Mouse (Mus musculus): ENCODE results near the gene Rabgap1l.
A peak's percentile ranks its signal among the peaks of the same experiment; 100 is the strongest.

The Rabgap1l gene

GRCm38 (mm10) chr1:160312658-160313057 is 480.4 kb downstream of the Rabgap1l start:
- no peak for DNase-seq (ENCODE audit: low read depth)

- DNase-seq (ENCODE audit: low read depth): no peak
Observed at GRCm38 (mm10) chr1:160311861-160312260, 481.1 kb downstream of the Rabgap1l start.

DNA sequence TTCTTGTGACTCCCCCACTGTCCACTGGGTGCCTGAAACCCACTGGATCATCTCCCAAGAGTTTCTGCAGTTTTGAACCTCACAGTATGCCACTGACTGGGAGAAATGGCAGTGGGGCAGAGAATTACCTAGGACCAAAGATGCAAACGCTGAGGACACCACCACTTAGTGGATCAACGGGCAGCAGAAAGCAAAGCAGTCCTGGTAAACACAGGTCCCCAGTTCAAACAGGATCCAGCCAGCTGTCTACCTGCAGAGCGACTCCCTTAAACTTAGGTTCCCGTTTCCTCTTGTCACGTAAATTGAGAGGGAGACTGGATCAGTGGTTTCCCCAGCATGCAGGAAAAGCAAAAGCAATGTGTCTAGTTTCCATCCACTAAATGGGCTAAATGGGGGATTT is 483.1 kb downstream of the Rabgap1l start:
- no peak for DNase-seq (ENCODE audit: low read depth)

DNA sequence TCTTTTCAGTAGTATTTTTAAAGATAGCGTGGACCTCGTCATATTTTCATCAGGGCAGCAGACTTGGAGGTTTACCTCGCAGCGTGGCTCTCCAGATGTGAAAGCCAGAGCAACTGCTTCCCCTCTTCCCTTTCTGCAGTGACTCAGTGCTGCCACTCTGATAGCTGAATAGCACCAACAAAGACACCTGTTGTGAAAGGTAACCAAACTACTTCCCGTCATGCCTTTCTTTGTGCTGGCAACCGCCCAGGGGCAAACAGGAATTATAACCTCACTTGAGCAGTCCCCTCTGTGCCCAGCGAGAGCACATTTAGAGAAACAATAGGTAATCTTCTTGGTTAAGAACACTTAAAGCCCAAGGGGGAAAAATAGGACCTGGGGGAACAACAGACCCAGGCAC is 484.0 kb downstream of the Rabgap1l start:
- DNase-seq (ENCODE audit: low read depth): no peak

DNA sequence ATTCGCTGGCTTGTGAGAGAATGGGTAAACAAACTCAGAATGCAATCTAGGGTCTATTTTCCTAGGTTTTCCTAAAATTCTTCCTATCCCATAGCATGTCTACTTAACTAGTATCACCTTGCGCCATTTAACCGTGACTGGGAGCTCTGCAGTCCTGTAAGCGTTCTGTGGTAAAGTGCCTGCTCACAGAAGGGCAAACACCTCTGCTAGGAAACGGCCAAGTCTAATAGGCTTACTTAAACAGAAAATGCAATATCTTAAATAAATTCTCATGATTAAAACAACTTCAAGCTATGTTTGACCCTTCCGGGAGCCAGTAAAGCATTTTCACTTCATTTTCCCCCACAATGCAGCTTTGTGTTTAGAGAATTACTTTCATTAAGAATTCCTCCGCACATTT is 484.5 kb downstream of the Rabgap1l start:
- DNase-seq (ENCODE audit: low read depth): no peak

DNA sequence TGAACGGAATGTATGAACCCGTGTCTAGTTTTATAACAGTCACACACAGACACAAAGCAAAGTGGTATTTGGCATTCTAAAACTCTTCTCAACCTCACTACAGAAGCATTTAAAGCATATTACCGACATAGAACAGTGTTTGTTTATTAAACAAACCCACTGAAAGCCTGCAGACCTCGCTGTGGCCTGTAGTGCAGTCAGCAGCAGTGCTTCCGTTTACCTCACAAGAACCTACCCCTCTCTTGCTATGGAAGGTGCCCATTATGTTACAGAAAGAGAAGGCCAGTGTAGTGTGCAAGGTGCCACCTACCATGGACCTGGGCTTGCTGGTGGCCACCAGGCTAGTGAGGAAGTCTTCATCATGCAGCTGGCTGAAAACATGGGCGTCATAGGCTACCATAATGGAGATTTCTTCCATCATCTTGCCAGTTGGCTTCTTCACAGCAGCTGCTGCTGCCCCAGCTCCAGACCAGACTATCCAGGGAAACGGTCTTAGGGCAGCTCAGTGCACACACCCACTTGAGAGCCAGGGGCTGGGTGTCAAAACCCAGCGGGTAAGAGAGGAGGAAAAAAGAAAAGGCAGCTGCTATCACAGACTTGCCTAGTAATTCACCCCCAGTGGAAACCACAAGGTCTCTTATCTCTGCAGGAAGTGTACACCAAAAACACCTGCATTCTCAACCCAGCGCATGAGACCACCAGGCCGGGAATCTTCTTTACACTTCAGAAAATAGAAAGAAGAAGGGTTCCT is 486.0 kb downstream of the Rabgap1l start:
- peak; percentile 75 for DNase-seq (ENCODE audit: low read depth)

- no peak for DNase-seq (ENCODE audit: low read depth)
Observed at GRCm38 (mm10) chr1:160306336-160306735, 486.7 kb downstream of the Rabgap1l start.

DNA sequence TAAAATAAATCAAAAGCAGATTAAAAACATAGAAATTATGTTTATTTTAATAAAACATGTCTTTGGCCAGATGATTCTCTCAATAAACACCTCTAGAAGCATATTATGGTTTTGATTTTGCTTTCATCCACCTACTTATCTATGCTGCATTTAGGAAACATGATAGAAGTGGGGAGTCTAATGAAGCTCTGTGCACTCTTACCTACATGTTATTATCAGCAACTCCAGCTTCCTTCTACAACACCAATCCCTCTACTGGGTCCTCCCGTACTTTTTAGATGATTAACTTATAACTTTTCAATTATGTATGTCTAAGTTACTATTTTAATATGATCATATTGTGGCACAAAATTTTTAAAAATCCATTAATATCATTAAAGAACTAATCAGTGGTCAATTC is 487.2 kb downstream of the Rabgap1l start:
- no peak for DNase-seq (ENCODE audit: low read depth)

DNA sequence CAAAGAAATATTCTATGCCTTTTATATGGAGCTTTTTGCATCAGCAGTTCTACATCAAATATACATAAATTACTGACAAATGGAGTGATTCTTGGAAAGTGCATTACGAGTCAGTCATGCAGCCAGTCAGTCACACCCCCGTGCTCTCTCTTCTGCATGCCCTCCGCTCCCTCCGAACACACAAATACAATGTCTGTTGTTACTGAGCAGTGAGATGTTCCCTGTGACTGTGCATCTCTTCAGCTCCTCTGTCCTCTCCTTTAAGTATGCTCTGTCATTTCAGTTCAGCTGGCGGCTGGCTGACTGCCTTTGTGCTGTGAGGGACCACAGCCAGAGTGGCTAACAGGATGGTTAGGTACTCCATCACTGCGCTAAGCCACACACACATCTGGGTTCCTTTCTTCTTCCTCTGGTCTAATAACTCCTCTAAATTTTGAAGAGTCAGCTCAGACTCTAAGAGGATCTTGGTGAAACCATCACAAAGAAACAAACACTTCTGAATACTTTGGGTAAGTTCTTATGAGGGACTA is 488.0 kb downstream of the Rabgap1l start:
- no peak for DNase-seq (ENCODE audit: low read depth)

- DNase-seq (ENCODE audit: low read depth): no peak
Observed at GRCm38 (mm10) chr1:160302268-160302667, 490.7 kb downstream of the Rabgap1l start.

DNA sequence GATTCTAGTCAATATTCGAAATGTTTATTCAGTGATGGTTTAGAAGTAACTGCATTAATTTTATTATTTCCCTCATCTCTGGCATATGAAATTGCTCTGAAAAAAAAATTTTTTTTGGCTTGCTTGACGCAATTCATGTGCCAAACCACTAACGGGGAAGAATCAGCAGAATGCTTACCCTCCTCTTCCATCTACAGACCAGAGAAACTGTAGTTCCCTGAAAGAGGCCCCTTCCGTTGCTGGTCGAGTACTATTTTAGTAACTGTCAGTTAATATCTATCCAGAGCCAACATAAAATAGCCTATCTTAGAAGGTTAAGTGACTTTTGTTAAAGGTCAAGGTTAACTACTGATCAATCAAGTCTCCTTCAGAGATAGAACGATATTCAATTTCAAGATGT is 491.9 kb downstream of the Rabgap1l start:
- peak; percentile 77 for DNase-seq (ENCODE audit: low read depth)

DNA sequence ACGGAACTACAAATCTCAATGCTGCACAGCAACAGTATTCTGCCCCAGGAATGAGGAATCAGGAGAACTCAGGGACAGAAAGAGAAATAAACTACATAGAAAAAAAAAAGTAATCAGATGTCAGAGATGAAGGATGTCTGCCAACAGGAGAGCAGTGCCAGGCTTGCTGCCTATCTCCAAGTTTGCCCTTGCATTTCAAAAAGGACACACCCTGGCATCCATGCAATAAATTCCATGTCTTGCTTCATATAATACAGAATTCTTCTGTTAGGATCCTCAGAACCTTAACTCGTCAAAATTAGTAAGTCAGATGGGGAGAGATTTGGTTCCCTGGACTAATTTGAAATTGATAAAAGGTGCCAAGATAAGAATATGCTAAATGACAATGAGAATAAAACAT is 492.3 kb downstream of the Rabgap1l start:
- no peak for DNase-seq (ENCODE audit: low read depth)

GRCm38 (mm10) chr1:160299979-160300378 is 493.0 kb downstream of the Rabgap1l start:
- no peak for DNase-seq (ENCODE audit: low read depth)

DNA sequence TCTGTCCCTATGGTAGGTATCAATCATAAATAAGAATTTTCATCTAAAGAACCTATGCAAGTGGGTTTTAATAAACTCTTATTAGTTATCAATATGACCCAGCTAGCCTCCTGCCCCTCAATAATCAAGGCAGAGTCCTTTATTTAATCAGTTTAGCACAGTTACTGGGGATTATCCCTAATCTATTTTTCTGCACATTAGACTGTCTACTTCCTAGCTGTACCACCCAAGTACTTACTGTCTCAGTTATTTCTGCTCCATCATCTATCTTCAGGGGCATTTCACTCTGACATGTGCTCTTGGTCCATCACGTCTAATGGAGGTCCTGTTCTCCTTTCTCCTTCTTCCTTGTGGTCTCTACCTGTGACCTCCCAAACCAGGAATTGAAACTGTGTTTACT is 494.1 kb downstream of the Rabgap1l start:
- DNase-seq (ENCODE audit: low read depth): no peak

- peak; percentile 59 for DNase-seq (ENCODE audit: low read depth)
Observed at GRCm38 (mm10) chr1:160297701-160298100, 495.3 kb downstream of the Rabgap1l start.

DNA sequence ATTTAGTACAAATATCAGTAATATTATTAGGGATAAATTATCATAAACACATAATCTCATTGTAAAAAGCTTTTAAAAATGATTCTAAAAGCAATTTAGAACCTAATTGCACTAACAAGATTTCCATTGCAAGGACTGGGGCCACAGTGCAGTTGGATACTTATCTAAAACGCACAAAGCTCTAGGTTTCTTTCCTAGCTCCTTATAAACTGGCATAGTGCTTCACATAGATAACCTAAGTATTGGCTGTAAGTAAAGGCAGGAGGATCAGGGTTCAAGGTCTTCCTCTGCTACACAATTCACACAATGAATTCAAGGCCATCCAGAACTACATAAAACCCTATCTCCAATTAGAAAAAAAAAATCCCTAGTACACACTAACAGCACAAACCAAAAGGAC is 497.7 kb downstream of the Rabgap1l start:
- no peak for DNase-seq (ENCODE audit: low read depth)

DNA sequence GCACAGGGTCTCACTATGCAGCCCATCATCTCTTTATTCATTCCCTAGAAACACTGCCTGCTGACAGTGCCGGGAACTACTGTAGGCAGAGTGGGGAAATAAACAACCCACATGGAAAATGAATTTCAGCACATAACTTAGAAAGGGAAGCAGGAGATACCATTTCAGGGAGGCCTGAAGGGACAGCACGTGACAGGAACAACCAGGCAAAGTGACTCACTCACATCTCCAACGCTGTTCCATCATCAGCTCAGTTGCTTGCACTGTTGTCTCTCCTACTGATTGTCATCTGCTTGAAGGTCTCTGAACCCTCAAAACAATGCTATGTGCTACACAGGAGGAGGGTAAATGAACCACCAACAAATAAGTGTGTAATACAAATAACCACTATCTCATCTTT is 499.5 kb downstream of the Rabgap1l start:
- peak; percentile 72 for DNase-seq (ENCODE audit: low read depth)

DNA sequence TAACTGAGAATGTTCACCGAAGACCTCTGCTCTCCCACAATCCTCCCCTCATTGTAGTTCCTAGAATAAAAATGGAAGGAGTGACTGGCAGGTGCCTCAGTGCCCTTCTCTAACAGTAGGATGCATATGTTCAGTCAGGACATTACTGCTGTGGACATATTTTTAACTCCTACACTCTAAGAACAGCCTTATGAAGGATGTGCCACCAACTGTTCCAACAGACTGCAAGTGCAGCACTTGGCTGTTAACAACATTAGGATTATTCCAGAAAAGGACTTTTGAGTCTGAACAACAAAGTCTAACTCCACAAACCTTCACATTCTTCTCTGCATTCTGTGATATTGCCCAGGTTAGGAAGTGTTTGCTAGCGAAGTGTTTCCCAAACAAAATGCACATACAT is 501.0 kb downstream of the Rabgap1l start:
- DNase-seq (ENCODE audit: low read depth): no peak

GRCm38 (mm10) chr1:160290242-160290641 is 502.8 kb downstream of the Rabgap1l start:
- DNase-seq (ENCODE audit: low read depth): no peak

DNA sequence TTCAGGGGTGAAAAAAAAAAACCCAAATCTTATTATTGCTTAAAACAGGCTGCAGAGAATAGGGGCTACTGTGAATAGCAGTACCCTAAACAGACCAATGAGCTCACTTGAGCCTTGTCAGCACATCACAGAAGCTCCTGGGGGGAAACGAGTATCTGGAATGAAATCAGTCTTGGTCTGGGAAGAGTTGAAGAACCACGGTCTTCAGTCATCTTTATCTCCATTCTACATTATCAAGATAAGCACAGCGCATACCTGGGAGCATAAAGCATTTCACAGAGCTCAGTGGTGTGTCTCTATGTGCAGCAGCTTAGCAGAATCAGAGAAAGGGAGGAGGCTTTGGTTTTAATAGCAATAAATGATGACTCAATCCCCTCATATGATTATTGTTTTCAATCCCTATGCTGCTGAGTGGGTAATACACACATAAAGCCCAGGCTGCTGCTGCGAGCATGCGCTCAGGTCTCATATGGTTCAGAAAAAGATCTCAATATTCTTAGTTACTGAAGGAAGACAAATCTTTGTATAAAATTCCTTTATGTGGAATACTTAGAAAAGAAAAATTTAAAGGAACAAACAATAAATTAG is 505.9 kb downstream of the Rabgap1l start:
- DNase-seq (ENCODE audit: low read depth): no peak

GRCm38 (mm10) chr1:160286400-160287057 is 506.5 kb downstream of the Rabgap1l start:
- DNase-seq (ENCODE audit: low read depth): no peak

GRCm38 (mm10) chr1:160284241-160284640 is 508.8 kb downstream of the Rabgap1l start:
- no peak for DNase-seq (ENCODE audit: low read depth)

Measured in 416B (cell line).